Mouse (Mus musculus): ENCODE results near the gene Igsf9b. TPM values are rescaled to one million over a fixed set of nuclear protein-coding genes. Genes with fewer than 3 reads are reported as not detected.
A peak's percentile ranks its signal among the peaks of the same experiment; 100 is the strongest.

Igsf9b gene
- polyA plus RNA-seq, 1 experiment from 2014 or later, result 22.8 TPM

DNA sequence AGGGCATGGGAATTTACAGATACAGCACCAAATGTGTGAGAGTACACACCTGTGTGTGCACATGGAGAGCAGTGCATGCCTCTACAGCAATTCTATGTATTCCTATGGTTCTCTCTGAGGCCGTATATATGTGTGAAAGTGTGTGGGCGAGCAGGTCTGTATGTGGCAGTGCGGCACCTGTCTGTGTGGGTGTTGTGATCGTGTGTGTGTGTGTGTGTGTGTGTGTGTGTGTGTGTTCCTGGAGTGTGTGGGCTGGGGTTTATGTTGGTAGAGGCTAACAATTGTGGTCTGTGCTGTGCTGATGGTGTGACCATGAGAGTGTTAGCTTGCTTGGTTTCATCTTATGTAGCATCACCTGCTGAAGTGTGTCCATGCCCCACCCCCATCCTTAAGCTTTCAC is 12.1 kb upstream of the Igsf9b start:
- WGBS, result 91% methylated on average over 4 of the region's 4 CpGs
- Histone ChIP-seq H3K9ac (ENCODE audit: low read depth, low read length) (no peak overlapping the region), H3K27ac (ENCODE audit: low read length) (no peak overlapping the region), H3K4me1 (ENCODE audit: control insufficient read depth, insufficient read depth, low read length) (0 out of 2 replicates have a peak, but pooled peaks cover 2% of the 10 kb centered on the region), H3K4me3 (ENCODE audit: low read depth, low read length) (no peak overlapping the region), H3K4me2 (ENCODE audit: low read length) (no peak overlapping the region), H3K9me3 (replicated peaks; ENCODE audit: control insufficient read depth, low read length, poor library complexity, severe bottlenecking) (no peaks in the 10 kb centered on the region), H3K27me3 (ENCODE audit: control insufficient read depth, insufficient read depth, low read depth, low read length) (no peaks in the 10 kb centered on the region), H3K36me3 (ENCODE audit: control insufficient read depth, insufficient read depth, low read length) (no peaks in the 10 kb centered on the region)
- no peak for ATAC-seq

GRCm38 (mm10) chr9:27287419-27287818 is 11.6 kb upstream of the Igsf9b start:
- Histone ChIP-seq H3K4me3 (ENCODE audit: low read depth, low read length) (no peak overlapping the region), H3K9ac (ENCODE audit: low read depth, low read length) (no peak overlapping the region), H3K9me3 (replicated peaks; ENCODE audit: control insufficient read depth, low read length, poor library complexity, severe bottlenecking) (no peaks in the 10 kb centered on the region), H3K36me3 (ENCODE audit: control insufficient read depth, insufficient read depth, low read length) (no peaks in the 10 kb centered on the region), H3K4me2 (ENCODE audit: low read length) (no peak overlapping the region), H3K27me3 (ENCODE audit: control insufficient read depth, insufficient read depth, low read depth, low read length) (no peaks in the 10 kb centered on the region), H3K4me1 (ENCODE audit: control insufficient read depth, insufficient read depth, low read length) (0 out of 2 replicates have a peak, but pooled peaks cover 2% of the 10 kb centered on the region), H3K27ac (ENCODE audit: low read length) (no peak overlapping the region)
- 44% methylated on average over 5 of the region's 5 CpGs for WGBS
- no peak for ATAC-seq

GRCm38 (mm10) chr9:27288442-27288841 is 10.6 kb upstream of the Igsf9b start:
- WGBS, result 13% methylated on average over 7 of the region's 7 CpGs
- H3K4me3 ChIP-seq (ENCODE audit: low read depth, low read length), result no peak overlapping the region
- 0 out of 2 replicates have a peak, but pooled peaks cover 2% of the 10 kb centered on the region for H3K4me1 ChIP-seq (ENCODE audit: control insufficient read depth, insufficient read depth, low read length)
- H3K36me3 ChIP-seq (ENCODE audit: control insufficient read depth, insufficient read depth, low read length), result no peaks in the 10 kb centered on the region
- H3K9me3 ChIP-seq (replicated peaks; ENCODE audit: control insufficient read depth, low read length, poor library complexity, severe bottlenecking), result no peaks in the 10 kb centered on the region
- H3K4me2 ChIP-seq (ENCODE audit: low read length), result no peak overlapping the region
- peaks cover 4% of the 10 kb centered on the region; the same call in 1 of the 2 replicates for H3K27me3 ChIP-seq (ENCODE audit: control insufficient read depth, insufficient read depth, low read depth, low read length)
- peak; percentile 84 for ATAC-seq
- H3K27ac ChIP-seq (ENCODE audit: low read length), result no peak overlapping the region
- no peak overlapping the region for H3K9ac ChIP-seq (ENCODE audit: low read depth, low read length)

GRCm38 (mm10) chr9:27289543-27290308 is 9.3 kb upstream of the Igsf9b start:
- Histone ChIP-seq H3K4me2 (ENCODE audit: low read length) (no peak overlapping the region), H3K4me1 (ENCODE audit: control insufficient read depth, insufficient read depth, low read length) (0 out of 2 replicates have a peak, but pooled peaks cover 2% of the 10 kb centered on the region), H3K9ac (ENCODE audit: low read depth, low read length) (no peak overlapping the region), H3K9me3 (replicated peaks; ENCODE audit: control insufficient read depth, low read length, poor library complexity, severe bottlenecking) (no peaks in the 10 kb centered on the region), H3K27ac (ENCODE audit: low read length) (no peak overlapping the region), H3K36me3 (ENCODE audit: control insufficient read depth, insufficient read depth, low read length) (no peaks in the 10 kb centered on the region), H3K27me3 (ENCODE audit: control insufficient read depth, insufficient read depth, low read depth, low read length) (peaks cover 5% of the 10 kb centered on the region), H3K4me3 (ENCODE audit: low read depth, low read length) (no peak overlapping the region)
- ATAC-seq, result peak; percentile 57; the same call in 1 of the 2 replicates
- WGBS, result 31% methylated on average over 7 of the region's 7 CpGs

DNA sequence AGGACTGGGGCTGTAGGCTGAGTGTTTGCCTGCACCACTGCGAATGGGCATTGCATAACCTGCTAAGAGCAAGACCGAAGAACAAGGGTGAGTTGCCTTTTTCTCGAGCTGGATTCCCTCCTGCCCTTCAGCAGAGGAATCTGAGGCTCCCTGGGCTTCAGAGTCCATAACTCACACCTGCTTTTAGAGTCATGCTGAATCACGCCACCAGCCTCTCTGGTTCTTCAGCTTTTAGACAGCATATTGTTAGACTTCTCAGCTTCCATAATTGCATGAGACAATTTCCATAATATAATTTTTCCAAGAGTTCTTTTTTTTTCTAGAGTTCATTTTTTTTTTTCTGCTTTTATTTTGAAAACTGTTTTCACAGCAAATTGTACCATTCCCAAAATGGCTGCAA is 4.6 kb upstream of the Igsf9b start:
- no peak for ATAC-seq
- Histone ChIP-seq H3K27me3 (ENCODE audit: control insufficient read depth, insufficient read depth, low read depth, low read length) (peaks cover 6% of the 10 kb centered on the region), H3K4me3 (ENCODE audit: low read depth, low read length) (no peak overlapping the region), H3K9ac (ENCODE audit: low read depth, low read length) (no peak overlapping the region), H3K4me2 (ENCODE audit: low read length) (no peak overlapping the region), H3K9me3 (replicated peaks; ENCODE audit: control insufficient read depth, low read length, poor library complexity, severe bottlenecking) (no peaks in the 10 kb centered on the region), H3K36me3 (ENCODE audit: control insufficient read depth, insufficient read depth, low read length) (no peaks in the 10 kb centered on the region), H3K4me1 (ENCODE audit: control insufficient read depth, insufficient read depth, low read length) (peaks cover 9% of the 10 kb centered on the region; the same call in 1 of the 2 replicates), H3K27ac (ENCODE audit: low read length) (no peak overlapping the region)
- WGBS, result 77% methylated on average over 4 of the region's 4 CpGs

GRCm38 (mm10) chr9:27299286-27300187 is 533 bp downstream of the Igsf9b start:
- H3K36me3 ChIP-seq (ENCODE audit: control insufficient read depth, insufficient read depth, low read length), result no peaks in the 10 kb centered on the region
- ATAC-seq, result peak; percentile 9; the same call in 1 of the 2 replicates
- under 1% methylated on average over 68 of the region's 68 CpGs for WGBS
- peak overlapping the region; percentile 80 for H3K9ac ChIP-seq (ENCODE audit: low read depth, low read length)
- peak overlapping the region; percentile 76 for H3K27ac ChIP-seq (ENCODE audit: low read length)
- peaks cover 3% of the 10 kb centered on the region for H3K27me3 ChIP-seq (ENCODE audit: control insufficient read depth, insufficient read depth, low read depth, low read length)
- peaks cover 48% of the 10 kb centered on the region for H3K4me1 ChIP-seq (ENCODE audit: control insufficient read depth, insufficient read depth, low read length)
- H3K4me3 ChIP-seq (ENCODE audit: low read depth, low read length), result peak overlapping the region; percentile 84
- no peaks in the 10 kb centered on the region for H3K9me3 ChIP-seq (replicated peaks; ENCODE audit: control insufficient read depth, low read length, poor library complexity, severe bottlenecking)
- peak overlapping the region; percentile 80 for H3K4me2 ChIP-seq (ENCODE audit: low read length)

DNA sequence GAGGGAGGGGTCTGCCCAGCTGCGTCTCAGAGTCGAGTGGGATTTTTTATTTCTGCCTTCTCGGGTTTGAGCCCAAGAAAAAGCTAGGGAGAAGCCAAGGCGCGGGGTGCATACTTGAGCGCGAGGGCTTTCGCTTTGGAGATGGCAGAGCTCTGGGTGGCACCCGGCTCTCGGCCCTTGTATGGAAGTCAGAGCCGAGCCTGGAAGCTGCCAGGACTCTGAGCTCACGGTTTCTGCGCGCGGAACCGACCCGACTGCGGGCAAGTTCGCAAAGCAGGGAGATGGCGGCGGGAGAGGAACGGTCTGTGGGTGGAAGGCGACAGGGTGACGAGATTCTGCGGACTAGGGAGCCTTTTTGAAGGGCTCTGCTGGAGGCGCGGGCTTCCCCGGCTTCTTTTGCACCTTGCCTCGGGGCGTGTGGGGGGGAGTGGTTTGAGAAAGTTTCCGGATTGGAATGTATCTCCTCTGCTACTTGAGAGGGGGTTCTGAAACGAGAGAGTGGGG is 1.2 kb downstream of the Igsf9b start:
- WGBS, result 1% methylated on average over 32 of the region's 32 CpGs
- H3K4me1 ChIP-seq (ENCODE audit: control insufficient read depth, insufficient read depth, low read length), result peaks cover 50% of the 10 kb centered on the region
- peak overlapping the region; percentile 76 for H3K27ac ChIP-seq (ENCODE audit: low read length)
- no peaks in the 10 kb centered on the region; the same call in 1 of the 2 replicates for H3K27me3 ChIP-seq (ENCODE audit: control insufficient read depth, insufficient read depth, low read depth, low read length)
- no peak for ATAC-seq
- no peaks in the 10 kb centered on the region for H3K36me3 ChIP-seq (ENCODE audit: control insufficient read depth, insufficient read depth, low read length)
- H3K4me3 ChIP-seq (ENCODE audit: low read depth, low read length), result peak overlapping the region; percentile 84
- H3K9me3 ChIP-seq (replicated peaks; ENCODE audit: control insufficient read depth, low read length, poor library complexity, severe bottlenecking), result no peaks in the 10 kb centered on the region
- H3K9ac ChIP-seq (ENCODE audit: low read depth, low read length), result peak overlapping the region; percentile 80
- peak overlapping the region; percentile 80 for H3K4me2 ChIP-seq (ENCODE audit: low read length)

DNA sequence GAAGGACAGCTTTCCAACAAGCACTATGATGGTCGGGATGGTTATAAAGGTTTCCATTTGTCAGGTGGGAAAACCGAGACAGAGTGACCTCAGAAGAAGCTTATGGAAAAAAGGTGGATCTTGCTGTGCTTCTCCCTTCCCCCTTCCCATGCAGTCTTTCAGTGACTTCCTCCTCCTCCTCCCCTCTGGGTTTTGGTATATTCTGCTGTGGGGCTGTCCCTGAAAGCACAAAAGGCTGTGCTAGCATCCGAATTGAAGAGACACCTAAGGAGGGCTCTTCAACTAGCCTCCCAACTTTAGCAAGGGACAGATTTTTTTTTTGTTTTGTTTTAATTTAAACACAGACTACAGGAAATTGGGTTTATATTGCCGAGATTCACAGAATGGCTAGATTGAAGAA is 1.7 kb downstream of the Igsf9b start:
- peak overlapping the region; percentile 80 for H3K9ac ChIP-seq (ENCODE audit: low read depth, low read length)
- peak overlapping the region; percentile 80 for H3K4me2 ChIP-seq (ENCODE audit: low read length)
- no peak for ATAC-seq
- H3K4me1 ChIP-seq (ENCODE audit: control insufficient read depth, insufficient read depth, low read length), result peaks cover 52% of the 10 kb centered on the region
- 13% methylated on average over 4 of the region's 4 CpGs for WGBS
- H3K9me3 ChIP-seq (replicated peaks; ENCODE audit: control insufficient read depth, low read length, poor library complexity, severe bottlenecking), result no peaks in the 10 kb centered on the region
- peak overlapping the region; percentile 84 for H3K4me3 ChIP-seq (ENCODE audit: low read depth, low read length)
- no peaks in the 10 kb centered on the region for H3K36me3 ChIP-seq (ENCODE audit: control insufficient read depth, insufficient read depth, low read length)
- H3K27ac ChIP-seq (ENCODE audit: low read length), result no peak overlapping the region; the same call in 1 of the 2 replicates
- no peaks in the 10 kb centered on the region for H3K27me3 ChIP-seq (ENCODE audit: control insufficient read depth, insufficient read depth, low read depth, low read length)

Data from midbrain, embryonic 16.5 days (tissue).